Mouse (Mus musculus) gastrocnemius, adult 2 months (tissue): ENCODE results near the gene Abhd11. TPM values are rescaled to one million over a fixed set of nuclear protein-coding genes. Genes with fewer than 3 reads are reported as not detected.

Experiments used
- DNase-seq: peaks from one replicate; pipeline ENCODE4 v3.0.0; 2022
- H3K27ac ChIP-seq: fragments of 200-600 bp; 2 replicates; pipeline ENCODE4 v1.8.1; 2022; ENCODE audit warnings: mild to moderate bottlenecking
- H3K4me3 ChIP-seq: fragments of 200-600 bp; 2 replicates; pipeline ENCODE4 v1.8.1; 2022; ENCODE audit warnings: mild to moderate bottlenecking, moderate library complexity
- CTCF ChIP-seq: fragments of 200-600 bp; IDR thresholded peaks from 2 replicates; pipeline ENCODE4 v1.8.1; 2022; ENCODE audit warnings: antibody characterized with exemption, mild to moderate bottlenecking, moderate library complexity
- intact Hi-C: fragments of 180-260 bp; cut with DNase I; formaldehyde crosslinking; loops from one replicate; pipeline ENCODE4 v1.15.1; 2025
- total RNA-seq, 2 experiments: library from RNA; stranded (reverse); gene quantifications; 2 replicates each; pipeline ENCODE4 v1.2.3; 2021

The Abhd11 gene
- total RNA-seq, 2 experiments from 2014 or later = 45.5 to 56.8 TPM

DNA sequence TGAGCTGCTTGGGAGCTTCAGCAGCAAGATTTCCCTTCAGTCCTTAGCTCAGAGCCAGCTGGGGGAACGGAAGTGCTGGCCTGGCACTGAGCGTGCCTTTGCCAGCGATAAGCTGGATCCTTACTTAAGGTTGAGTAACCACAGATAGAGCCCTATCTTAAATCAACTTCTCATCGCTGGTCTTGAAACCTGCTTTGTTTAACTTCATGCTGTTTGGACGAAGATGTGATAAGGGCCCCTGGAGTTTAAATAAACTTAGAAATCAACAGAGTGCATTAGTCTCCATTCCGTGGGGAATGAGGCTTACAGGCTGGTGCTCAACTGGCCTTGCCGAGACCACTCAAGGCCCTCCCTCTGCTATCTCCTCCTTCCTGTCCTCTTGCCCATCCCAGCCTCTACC lies 34.7 kb upstream of the Abhd11 start:
- Histone ChIP-seq H3K4me3 (no peak overlapping the region), H3K27ac (no peak overlapping the region)
- intact Hi-C loops = no loop called here
- no peak for TF ChIP-seq CTCF
- DNase-seq = no peak

- intact Hi-C loops = no loop called here
- DNase-seq = no peak
- Histone ChIP-seq H3K4me3 (no peak overlapping the region), H3K27ac (no peak overlapping the region)
- TF ChIP-seq CTCF = no peak
These were observed 34.0 kb upstream of the Abhd11 start for GRCm38 (mm10) chr5:134974921-134975320.

DNA sequence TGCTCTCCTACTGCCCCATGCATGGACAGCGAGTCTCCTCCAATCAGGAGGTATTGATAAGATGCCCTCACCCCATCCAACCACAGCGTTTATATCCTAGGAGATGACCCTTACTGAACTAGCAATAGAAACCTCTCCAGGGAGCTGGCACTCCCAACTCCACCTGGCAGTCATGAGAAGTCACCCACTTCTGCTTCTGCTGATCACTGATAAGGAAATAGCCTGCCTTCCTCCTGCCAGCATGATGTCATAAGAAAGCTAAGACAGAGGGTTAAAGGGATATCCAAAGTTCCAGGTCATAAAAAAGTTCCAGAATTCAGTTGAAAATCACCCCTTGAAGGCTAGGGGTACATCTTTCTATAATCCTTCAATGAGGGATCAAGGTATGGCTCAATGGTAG lies 32.8 kb upstream of the Abhd11 start:
- H3K4me3 ChIP-seq = no peak overlapping the region
- TF ChIP-seq CTCF = no peak
- no peak for DNase-seq
- intact Hi-C loops = no loop called here
- no peak overlapping the region for H3K27ac ChIP-seq

- Histone ChIP-seq H3K27ac (no peak overlapping the region), H3K4me3 (no peak overlapping the region)
- no peak for TF ChIP-seq CTCF
- no peak for DNase-seq
- intact Hi-C loops = no loop called here
These were observed 32.2 kb upstream of the Abhd11 start for GRCm38 (mm10) chr5:134976577-134977250.

GRCm38 (mm10) chr5:134977837-134978236 lies 31.1 kb upstream of the Abhd11 start:
- no peak for TF ChIP-seq CTCF

GRCm38 (mm10) chr5:134981149-134981548 lies 27.8 kb upstream of the Abhd11 start:
- no peak for TF ChIP-seq CTCF
- intact Hi-C loops = no loop called here
- DNase-seq = no peak
- Histone ChIP-seq H3K4me3 (no peak overlapping the region), H3K27ac (no peak overlapping the region)

More at GRCm38 (mm10) chr5:134977837-134978236, 31.1 kb upstream of the Abhd11 start:
- intact Hi-C loops = no loop called here
- Histone ChIP-seq H3K4me3 (no peak overlapping the region), H3K27ac (no peak overlapping the region)
- no peak for DNase-seq

GRCm38 (mm10) chr5:134983111-134983510 lies 25.8 kb upstream of the Abhd11 start:
- intact Hi-C loops = no loop called here
- Histone ChIP-seq H3K4me3 (no peak overlapping the region), H3K27ac (no peak overlapping the region)
- DNase-seq = no peak
- no peak for TF ChIP-seq CTCF

GRCm38 (mm10) chr5:134983771-134984170 lies 25.2 kb upstream of the Abhd11 start:
- no peak for TF ChIP-seq CTCF

DNA sequence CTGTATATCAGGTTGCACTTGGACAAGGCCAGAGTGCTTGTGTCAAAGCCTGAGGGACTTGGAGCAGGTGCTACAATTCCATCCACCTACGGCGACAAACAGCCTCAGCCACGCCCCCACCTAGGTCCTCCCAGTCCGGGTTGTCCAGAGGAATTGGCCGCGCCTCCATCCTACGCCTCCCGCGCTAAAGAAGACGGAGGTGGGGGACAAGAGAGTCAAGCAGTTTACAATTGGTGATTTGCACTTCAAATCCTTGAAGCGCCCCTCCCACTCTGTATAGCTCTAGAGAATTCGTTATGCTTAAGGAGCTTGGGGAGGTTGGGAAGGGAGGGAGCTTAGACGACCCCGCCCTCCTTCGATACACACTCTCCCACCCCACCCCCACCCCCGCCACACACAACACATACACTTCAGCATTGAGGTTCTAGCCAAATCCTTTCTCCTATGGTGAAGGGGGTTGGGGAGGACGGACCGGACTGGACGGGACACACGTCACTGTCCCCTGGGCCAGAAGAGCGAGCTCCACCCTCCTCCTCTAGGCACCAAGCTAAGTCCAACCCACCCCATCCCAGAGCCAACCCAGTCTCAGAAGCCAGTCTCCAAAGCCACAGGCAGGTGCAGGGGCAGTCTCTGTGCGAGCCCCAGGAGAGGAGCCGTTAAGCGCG lies 23.2 kb upstream of the Abhd11 start, which contains the start of gene Cldn3:
Gene Cldn3 (plus strand): TSS at position 582 of the 665 bp plus-strand sequence.
- no peak for TF ChIP-seq CTCF
- peak within 1 kb of the TSS; percentile 59 for H3K4me3 ChIP-seq
- intact Hi-C loops = no loop called here
- no peak within 1 kb of the TSS for H3K27ac ChIP-seq
- peak; percentile 63 for DNase-seq

More at GRCm38 (mm10) chr5:134983771-134984170, 25.2 kb upstream of the Abhd11 start:
- no peak for DNase-seq
- intact Hi-C loops = no loop called here
- no peak overlapping the region for H3K27ac ChIP-seq
- no peak overlapping the region for H3K4me3 ChIP-seq

- intact Hi-C loops = no loop called here
- TF ChIP-seq CTCF = no peak
- H3K27ac ChIP-seq = no peak overlapping the region
- no peak for DNase-seq
- peak overlapping the region; percentile 59 for H3K4me3 ChIP-seq
These were observed 22.4 kb upstream of the Abhd11 start for GRCm38 (mm10) chr5:134986298-134987268.

DNA sequence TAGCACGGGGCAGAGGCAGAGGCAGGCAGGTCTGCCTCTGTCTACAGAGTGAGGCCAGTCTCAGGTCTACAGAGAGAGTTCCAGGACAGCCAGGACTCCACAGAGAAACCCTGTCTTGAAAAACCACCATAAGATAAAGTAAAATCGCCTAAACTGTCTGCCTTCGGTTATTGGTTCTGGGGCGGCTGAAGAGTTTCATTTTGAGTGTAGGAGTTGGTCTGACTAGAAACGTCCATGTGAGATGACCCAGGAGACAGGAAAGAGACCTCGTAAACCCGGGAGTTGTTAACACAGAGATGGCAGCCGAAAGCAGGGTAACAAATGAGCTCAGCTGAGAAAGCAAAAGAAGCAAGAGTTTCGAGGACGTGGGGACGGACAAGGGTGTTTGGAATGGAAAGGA lies 19.8 kb upstream of the Abhd11 start:
- intact Hi-C loops = no loop called here
- no peak overlapping the region for H3K27ac ChIP-seq
- DNase-seq = no peak
- no peak overlapping the region for H3K4me3 ChIP-seq
- no peak for TF ChIP-seq CTCF

DNA sequence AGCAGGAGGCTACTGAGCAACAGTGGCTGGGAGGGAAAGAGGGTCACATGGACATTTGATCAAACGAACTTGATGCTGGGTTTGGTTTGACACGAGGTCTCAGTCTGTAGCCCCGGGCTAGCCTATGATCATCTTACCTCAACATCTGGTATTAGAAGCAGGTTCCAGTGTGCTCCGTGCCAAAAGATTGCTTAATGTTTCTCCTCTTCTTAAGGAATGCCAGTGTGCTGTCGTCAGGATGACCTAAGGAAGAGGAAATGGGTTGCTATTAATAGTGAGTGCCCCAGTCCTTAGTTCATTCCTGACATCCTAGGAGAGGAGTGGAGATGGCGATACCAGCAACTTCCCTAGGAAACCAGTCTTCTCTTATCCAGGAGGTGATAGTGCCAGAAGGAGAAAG lies 19.2 kb upstream of the Abhd11 start:
- intact Hi-C loops = no loop called here
- no peak for TF ChIP-seq CTCF
- DNase-seq = no peak
- Histone ChIP-seq H3K4me3 (no peak overlapping the region), H3K27ac (no peak overlapping the region)

DNA sequence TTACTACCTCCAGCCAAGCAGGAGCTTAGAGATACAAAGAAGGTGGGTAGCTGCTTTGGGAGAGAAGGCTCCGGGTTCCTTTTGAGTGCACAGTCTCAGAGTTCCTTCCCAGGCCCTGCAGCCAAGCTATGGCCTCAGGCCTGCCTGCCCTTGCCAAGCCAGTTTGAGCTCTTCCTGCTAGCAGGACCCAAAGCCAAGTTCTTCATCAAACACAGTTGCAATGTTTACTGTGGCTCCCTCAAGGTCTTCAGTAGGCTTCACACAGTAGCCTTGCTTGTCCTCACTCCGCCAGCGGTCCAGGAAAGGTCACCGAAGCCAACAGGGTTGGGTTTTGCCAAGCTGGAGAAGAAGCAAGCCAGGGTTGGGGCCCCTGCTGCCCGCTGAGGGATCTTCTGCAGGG lies 16.4 kb upstream of the Abhd11 start:
- no peak for DNase-seq
- intact Hi-C loops = no loop called here
- Histone ChIP-seq H3K27ac (no peak overlapping the region), H3K4me3 (no peak overlapping the region)
- no peak for TF ChIP-seq CTCF
